Comparison of ENCODE assay signal across 10 mouse cellular contexts in genomic region chr1:135136500-135136899, GRCm38 (mm10). TPM values are rescaled to one million over a fixed set of nuclear protein-coding genes. Genes with fewer than 3 reads are reported as not detected.
DNase-seq lines count a peak whose midpoint lies in the region; ATAC-seq and TF ChIP-seq lines count a peak whose summit lies in the region.
"Had no signal": no experiment of that assay in that cellular context is flagged by ENCODE, and none has a peak within 500 bp of the region (broad histone marks: within the 10 kb centered on the region; RNA-seq: fewer than 3 reads in every experiment).

No protein-coding gene starts in this region.

- DNase-seq in kidney, adult 18-20 months = peak; percentile 73
- DNase-seq in kidney, adult 11 months = no peak
- peak; percentile 91 for DNase-seq in NIH3T3 (ENCODE audit: low read depth)
- peak; percentile 55 to 77 for DNase-seq in cerebellum, postnatal 4 days (ENCODE audit: low spot score in 2 of 2)
- DNase-seq in heart, postnatal 36 days = peak; percentile 65 to 79
- peak; percentile 61 for DNase-seq in limb, embryonic 14.5 days (ENCODE audit: low spot score)
- DNase-seq in neural tube, embryonic 10.5 days (ENCODE audit: extremely low spot score, low spot score) = peak; percentile 87
- peak; percentile 54 for DNase-seq in testis, postnatal 14 days (ENCODE audit: low spot score)

- H3K9ac ChIP-seq in limb, embryonic 14.5 days (ENCODE audit: low read depth, low read length, severe bottlenecking) = no peak overlapping the region

- no peak overlapping the region for H3K4me3 ChIP-seq in limb, embryonic 14.5 days (replicated peaks; ENCODE audit: low read length)
- H3K4me3 ChIP-seq: erythroblast, embryonic 14.5 days had no signal

- no peak overlapping the region for H3K27ac ChIP-seq in limb, embryonic 14.5 days (replicated peaks; ENCODE audit: low read depth, low read length)
- H3K27ac ChIP-seq: macrophage had no signal

- WGBS in limb, embryonic 14.5 days = 9% methylated on average over 1 of the region's 1 CpGs

- H3K27me3 ChIP-seq in limb, embryonic 14.5 days (ENCODE audit: control insufficient read depth, insufficient read depth, low read length) = no peaks in the 10 kb centered on the region

- ATAC-seq in limb, embryonic 14.5 days (ENCODE audit: low FRiP score, low read depth) = peak; percentile 30; the same call in 1 of the 2 replicates

- peaks cover under 1% of the 10 kb centered on the region for H3K4me1 ChIP-seq in limb, embryonic 14.5 days (ENCODE audit: control insufficient read depth, insufficient read depth, low read length)

- no peaks in the 10 kb centered on the region for H3K9me3 ChIP-seq in limb, embryonic 14.5 days (ENCODE audit: control insufficient read depth, low read length)

- intact Hi-C loops in heart, postnatal 36 days (cut with DNase I) = loop anchor here (1.0 kb wide), 1 partner anchor 26 kb away; no protein-coding TSS in a partner anchor

- TF ChIP-seq POLR2A in limb, embryonic 14.5 days (IDR thresholded peaks at IDR 0.05; ENCODE audit: borderline replicate concordance, extremely low read depth, insufficient read depth, insufficient read length) = no peak

- no peaks in the 10 kb centered on the region for H3K36me3 ChIP-seq in limb, embryonic 14.5 days (ENCODE audit: control insufficient read depth, insufficient read depth, low read length)

- no peak overlapping the region for H3K4me2 ChIP-seq in limb, embryonic 14.5 days (replicated peaks; ENCODE audit: low read depth, low read length, severe bottlenecking)

RNA-seq across cellular contexts. Expression of gene Ptpn7, which starts 4.0 kb away (rescaled TPM):
- total RNA-seq in heart, postnatal 36 days (2021) = under 1 TPM; 0.69 to 0.70 TPM
- polyA plus RNA-seq in limb, embryonic 14.5 days (2012; rRNA removed) = 3.6 and 3.9 TPM in 2 replicates
- polyA plus RNA-seq in limb, embryonic 14.5 days (2014; fragmentation: Nextera tagmentation; extraction: Ambion mirVana) = 3.1 and 4.2 TPM in 2 replicates

RNA-seq across cellular contexts. Expression of gene Arl8a, which starts 10.1 kb away (rescaled TPM):
- total RNA-seq in heart, postnatal 36 days (2021) = 10 to 100 TPM; 21.1 to 26.7 TPM
- 88.1 and 88.8 TPM in 2 replicates for polyA plus RNA-seq in limb, embryonic 14.5 days (2012; rRNA removed)
- polyA plus RNA-seq in limb, embryonic 14.5 days (2014; fragmentation: Nextera tagmentation; extraction: Ambion mirVana) = 54.5 and 67.1 TPM in 2 replicates

RNA-seq across cellular contexts. Expression of gene Gpr37l1, which starts 31.0 kb away (rescaled TPM):
- total RNA-seq in heart, postnatal 36 days (2021) = 1 to 10 TPM in 1 of 2 experiments, under 1 TPM in 1; 0.92 to 1.0 TPM
- 0.08 and 0.13 TPM in 2 replicates for polyA plus RNA-seq in limb, embryonic 14.5 days (2012; rRNA removed)
- polyA plus RNA-seq in limb, embryonic 14.5 days (2014; fragmentation: Nextera tagmentation; extraction: Ambion mirVana) = 0.14 TPM in 1 of 2 replicates, not detected in the other
- polyA plus RNA-seq: erythroblast, embryonic 14.5 days; macrophage had no signal

RNA-seq across cellular contexts. Expression of gene Lgr6, which starts 31.4 kb away (rescaled TPM):
- total RNA-seq in heart, postnatal 36 days (2021) = 10 to 100 TPM; 15.6 to 19.8 TPM
- 3.2 and 4.2 TPM in 2 replicates for polyA plus RNA-seq in limb, embryonic 14.5 days (2012; rRNA removed)
- polyA plus RNA-seq in limb, embryonic 14.5 days (2014; fragmentation: Nextera tagmentation; extraction: Ambion mirVana) = 8.3 and 9.5 TPM in 2 replicates
- polyA plus RNA-seq: erythroblast, embryonic 14.5 days; macrophage had no signal
